Mouse (Mus musculus) c-Kit-positive CD71-negative TER-119-negative erythroid progenitor cells, embryonic 14.5 days (primary cell): Measurements from ENCODE around the gene Lexm.

Source experiments
- DNase-seq: peaks from one replicate; pipeline ENCODE4 v3.0.0-alpha.2; 2013; ENCODE audit warnings: low read depth

Lexm gene

DNA sequence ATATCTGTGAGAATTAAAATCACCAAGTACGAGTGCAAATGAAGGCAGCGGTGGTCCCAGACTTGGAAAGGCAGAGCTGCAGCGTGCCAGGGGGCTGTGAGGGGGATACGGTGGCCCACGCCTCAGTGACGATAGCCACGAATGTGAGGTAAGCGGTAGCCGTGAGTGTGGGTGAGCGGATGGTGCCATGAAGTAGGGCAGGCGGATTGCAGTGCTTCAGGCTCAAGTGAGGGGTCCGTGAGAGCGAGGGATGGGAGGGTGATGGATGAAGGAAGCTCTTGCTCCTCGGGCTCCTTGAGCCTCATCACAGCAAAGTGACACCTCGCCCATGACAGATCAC is 35.2 kb downstream of the Lexm start:
- DNase-seq, result no peak

DNA sequence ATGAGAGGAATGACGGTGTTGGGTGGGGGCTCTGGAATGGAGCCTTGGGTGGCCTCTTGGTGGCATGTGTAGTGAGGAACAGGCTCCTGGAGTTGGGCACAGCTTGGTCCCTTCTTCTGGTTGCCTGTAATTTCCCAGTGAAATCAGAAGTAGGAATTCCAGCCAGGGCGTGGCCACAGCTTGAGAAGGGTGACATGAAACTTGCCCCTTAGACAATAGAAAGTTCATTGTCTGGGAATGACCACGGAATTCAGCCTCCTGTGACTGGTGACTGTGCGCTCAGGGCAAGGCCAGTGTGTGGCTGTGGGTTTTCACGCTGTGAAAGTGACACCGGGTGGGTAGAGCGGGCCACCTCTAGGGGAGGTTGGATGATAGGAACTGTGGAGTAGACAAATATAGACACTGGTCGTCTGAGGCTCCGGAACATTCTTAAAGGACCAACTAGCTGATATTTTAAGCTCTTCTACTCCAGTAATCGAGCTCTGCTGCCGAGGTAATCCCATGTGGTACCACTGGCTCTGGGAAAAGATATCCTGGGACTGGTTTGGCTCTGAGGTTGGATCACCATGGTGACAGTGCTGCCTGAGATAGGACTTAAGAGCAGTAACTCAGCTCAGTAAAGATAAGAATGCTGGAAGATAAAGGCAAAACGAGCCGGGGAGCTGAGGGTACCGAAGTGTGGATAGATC is 35.7 kb downstream of the Lexm start:
- DNase-seq, result no peak

DNA sequence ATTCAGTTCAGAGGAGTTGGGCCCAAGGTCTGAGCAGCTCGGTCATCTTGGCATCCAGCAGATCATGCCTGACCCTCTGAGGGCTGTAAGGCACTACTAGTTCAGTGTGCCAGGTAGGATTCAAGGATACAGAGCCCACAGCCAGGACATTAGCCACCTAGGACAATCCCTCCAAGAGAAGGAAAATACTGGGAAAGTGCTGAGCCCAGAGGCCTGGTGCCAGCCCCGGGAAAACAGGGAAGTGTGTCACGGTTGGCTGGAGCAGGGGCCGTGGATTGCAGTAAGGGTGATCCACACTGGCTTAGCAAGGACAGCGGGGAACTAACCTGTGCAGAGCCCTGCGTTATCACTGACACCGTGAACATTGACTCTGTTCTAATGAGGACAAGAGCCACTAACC is 39.5 kb downstream of the Lexm start:
- DNase-seq, result no peak

DNA sequence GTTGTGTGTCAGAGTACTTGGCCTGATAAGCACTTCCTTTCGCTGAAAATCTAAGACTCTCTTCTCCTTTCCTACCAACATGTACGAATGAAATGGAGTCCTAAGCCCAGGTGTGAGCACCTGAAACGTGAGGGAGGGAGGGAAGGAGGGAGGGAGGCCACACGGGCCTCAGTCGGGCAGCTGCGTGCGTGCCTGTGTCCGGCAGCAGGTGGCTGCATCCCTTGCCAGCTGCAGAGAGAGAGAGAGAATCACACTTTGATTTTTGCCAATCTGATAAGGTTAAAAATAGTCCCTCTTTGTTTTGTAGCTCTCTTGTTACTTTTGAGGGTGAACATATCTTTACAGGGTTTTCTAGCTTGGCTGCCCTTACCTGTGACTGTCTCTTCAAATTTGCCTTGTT is 42.0 kb downstream of the Lexm start:
- no peak for DNase-seq

DNA sequence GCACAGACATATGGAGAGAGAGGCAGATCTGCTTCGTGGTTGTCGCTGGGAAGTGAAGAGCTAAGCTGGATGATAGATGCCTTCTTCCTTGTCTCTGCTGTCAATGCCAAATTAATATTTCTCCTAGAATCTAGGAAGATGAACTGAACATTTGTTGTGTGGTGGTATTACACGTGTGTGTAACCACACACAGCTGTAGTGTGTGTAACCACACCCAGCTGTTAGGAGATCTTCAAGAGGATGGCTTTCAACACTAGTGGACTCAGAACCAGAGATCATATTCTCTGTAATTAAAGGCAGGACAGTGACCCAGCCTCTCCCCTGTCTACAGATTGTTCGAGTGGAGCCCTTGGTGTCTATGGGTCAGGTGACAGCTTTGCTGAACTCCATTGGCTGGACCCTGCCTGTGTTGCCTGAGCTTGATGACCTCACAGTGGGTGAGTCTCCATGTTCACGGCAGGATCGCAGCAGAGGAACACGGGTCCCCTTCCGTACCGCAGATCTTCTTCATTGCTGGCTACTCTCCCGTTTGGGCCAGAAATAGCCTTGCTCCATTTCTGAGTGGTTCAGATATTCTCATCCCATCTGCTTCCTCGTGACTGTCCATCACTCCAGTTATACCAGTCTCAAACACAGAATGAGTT is 45.8 kb downstream of the Lexm start:
- no peak for DNase-seq

DNA sequence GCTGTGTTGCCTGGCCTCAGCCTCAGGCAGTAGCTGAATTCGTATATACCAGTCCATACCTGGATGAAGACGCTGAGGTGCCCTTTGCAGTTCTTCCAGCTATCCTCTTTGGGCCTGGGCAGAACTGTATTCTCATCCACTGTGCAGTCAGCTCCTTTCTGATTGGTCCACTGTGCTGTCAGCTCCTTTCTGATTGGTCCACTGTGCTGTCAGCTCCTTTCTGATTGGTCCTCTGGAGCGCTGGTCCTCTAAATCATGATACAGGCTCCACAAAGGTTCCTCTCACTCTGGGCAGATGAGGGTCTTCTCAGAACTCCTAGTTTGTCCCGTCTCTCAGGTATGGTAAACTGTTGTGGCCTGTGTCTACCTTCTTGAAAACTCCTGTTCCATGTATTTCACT is 47.4 kb downstream of the Lexm start:
- DNase-seq, result no peak

DNA sequence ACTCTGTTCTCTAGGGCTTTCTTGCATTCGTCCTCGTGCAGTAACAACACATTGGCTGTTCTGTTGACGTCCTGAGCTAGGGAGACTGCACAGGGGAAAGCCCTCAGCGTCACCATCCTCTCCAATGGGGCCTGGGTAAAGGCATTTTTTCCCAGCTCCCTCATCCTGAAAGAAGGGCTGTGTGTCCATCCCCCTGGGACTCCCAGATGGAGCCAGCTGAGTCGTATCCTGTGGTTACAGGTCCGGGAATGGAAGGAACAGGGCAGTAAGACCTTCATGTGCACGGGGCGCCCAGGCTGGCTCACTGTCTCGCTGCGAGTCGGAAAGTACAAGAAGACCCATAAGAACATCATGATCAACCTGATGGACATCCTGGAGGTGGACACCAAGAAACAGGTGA is 52.9 kb downstream of the Lexm start:
- no peak for DNase-seq

DNA sequence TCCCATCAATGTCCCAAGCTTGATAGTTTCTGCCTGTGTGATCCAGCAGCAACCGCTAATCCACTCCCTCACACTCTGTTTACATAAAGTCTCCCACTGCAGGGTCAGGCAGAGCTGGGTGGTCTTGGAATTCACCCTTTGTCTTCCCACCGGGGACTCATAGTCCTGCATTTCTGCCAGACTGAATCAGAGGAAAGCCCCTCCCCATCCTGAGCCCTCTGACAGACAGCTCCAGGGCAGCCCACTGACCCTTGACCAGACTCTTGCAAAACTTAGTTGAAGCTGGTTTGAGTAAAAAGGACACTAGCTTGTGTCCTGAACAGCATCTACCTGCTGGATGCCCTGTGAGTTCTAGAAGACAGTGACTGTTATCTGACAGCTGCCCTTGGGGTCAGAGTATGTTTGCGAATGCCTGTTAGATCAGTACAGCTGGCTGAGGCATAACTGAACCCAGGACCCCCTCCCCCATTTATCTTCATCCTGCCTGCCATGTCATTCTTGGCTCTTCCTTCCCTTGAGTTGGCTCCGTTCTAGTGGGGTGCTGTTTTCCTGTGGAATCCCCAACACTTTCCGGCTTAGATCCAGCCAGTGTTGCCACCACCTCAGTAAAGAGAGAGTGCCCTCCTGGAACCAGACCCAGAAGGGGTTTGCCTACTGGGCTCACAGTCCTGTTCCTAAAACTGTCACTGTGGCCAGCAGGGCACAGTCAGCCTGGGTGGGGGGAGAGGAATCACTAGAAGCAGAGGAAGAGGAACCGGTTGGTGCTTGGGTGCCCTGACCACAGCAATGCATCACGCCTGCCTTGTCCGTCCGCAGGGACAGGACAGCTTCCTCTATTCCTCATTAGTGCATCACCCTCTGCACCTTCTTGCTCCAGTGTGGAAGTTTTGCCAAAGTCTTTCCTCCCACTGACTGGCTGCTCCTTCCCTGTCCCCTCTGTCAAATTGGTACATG is 53.9 kb downstream of the Lexm start:
- DNase-seq, result no peak

DNA sequence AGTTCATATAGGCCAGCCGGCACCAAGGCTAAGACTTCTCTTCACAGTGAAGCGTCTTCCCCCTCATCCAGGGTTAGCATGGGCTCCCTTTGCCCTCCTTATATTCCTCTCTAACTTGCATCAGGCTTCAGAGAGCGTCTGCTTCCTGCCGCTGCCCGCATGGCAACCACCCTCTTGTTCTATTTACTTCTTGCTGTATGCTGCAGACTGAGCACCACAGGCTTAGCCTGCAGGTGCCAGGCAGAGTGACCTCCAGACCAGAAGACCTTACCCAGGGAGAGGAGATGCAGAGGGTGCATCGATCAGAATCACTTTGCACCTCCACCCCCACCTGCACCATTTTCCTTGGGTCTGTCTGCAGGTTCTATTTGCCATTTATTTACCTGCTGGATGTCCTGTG is 55.0 kb downstream of the Lexm start:
- DNase-seq, result no peak

DNA sequence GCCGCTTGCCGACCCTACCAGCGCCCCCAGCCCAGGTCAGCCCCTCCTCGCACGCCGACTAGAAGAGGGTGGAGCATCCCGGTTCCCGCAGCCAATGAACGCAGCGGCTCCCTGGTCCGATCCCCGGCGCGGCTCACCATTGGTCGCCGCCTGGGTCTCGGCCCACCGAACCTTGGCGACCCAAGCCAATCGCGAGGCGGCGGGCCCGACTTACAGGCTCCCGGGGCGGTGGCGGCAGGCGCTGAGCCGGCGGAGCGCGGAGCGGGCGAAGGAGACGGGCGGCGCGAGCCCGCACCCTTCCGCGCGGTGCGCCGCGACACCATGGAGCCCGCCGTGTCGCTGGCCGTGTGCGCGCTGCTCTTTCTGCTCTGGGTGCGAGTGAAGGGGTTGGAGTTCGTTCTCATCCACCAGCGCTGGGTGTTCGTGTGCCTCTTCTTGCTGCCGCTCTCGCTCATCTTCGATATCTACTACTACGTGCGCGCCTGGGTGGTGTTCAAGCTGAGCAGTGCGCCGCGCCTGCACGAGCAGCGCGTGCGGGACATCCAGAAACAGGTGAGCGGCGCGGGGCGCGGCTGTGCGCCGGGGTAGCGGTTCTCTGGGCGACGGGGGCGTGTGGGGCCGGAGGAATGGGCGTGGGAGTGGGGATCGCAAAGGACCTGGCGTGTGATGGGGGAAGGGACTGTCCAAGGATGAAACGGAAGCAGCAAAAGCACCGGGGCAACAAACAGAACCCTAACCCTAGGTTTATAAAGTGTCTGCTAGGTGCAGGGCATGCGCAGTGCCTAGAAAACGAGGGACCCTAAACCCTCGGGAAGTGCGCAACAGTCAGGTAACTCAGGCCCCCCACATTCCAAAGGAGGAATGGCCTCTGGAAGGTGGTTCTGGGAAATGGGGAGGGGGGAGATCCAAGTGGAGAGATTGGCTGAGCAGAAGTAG is 55.9 kb downstream of the Lexm start, which contains the start of gene Dhcr24:
TSS of gene Dhcr24 (plus strand) at position 193 of the 936 bp plus-strand sequence.
- peak; percentile 79 for DNase-seq

DNA sequence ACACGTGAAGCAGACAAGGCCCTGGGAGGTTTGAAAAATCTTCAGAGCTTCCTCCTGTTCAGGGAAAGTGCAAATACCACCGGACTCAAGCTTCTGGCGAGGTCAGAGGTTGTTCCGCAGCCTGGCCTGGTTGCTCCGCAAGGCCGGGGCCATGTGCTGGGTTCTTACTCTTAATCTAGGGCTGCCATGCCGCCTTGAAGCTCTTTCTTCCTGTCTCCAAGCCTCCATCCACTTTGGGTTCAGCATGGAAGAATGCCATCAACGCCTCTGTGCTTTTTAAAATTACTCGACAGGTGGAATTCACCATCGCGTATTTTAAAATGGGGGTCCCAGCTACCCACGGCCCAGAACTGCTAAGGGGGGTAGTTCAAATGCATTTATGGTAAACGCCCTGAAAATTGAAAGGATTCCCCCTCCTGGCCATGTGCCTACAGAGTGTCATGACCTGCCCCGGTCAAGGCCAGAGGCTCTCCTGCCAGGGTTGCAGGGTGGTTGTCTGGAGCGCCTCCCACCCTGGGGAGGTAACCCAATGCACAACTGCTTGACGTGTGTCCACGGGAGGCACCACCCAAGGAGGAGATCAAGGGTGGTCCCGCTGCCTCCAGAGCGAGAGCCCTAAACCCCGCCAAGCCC is 56.7 kb downstream of the Lexm start:
- no peak for DNase-seq

DNA sequence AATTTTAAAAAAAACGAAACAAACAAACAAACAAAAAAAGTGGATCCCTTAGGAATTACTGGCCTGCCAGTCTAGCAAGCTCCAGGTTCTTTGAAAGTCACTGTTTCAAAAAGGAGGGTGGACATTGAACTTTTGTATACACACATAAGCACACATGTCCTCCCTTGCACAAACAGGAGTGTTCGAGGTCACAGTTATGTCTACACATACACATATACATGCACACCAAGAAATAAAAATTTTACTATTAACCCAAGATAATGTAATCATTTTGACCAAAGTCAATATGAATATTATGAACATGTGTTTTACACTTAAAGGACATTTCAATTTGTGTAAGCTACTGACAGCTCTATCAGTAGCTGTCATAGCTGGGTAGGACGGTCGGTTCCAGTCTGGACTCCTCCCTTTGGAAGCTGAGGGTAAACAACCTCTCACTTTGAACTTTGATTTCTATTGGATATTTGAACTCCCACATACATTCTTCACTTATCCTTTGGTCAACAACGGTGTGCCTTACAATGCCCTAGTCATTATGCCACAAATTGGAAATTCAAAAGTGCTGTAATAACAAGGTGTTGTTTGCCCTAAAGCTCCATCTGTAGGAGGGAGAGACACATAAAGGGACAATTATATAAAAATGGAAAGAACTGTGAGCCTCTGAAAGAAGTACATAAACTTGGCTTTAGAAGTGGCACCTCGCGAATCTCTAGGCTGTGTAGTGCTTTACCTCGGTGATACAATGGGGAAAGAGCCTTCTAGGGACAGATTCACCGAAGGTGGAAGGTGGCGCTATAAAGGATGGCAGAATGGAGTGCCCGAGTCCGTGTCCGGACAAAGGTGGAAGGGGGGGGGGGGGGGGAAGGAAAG is 57.5 kb downstream of the Lexm start:
- no peak for DNase-seq

DNA sequence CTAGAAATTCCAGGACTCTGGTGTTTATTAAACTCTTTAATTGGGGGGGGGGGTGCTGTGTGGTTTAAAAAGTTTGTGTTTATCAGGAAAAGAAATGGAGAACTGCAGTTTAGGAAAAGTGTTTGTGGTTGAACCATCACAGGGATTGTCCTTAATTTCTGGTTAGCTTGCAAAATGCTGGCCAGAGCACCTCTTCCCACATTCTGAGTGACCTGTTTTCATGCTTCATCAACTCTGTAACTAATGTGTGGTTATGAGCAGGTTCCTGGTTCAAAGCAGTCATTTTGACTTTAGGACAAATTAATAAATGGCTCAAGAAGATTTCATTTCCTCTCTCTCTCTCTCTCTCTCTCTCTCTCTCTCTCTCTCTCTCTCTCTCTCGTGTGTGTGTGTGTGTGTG is 59.1 kb downstream of the Lexm start:
- DNase-seq, result no peak

DNA sequence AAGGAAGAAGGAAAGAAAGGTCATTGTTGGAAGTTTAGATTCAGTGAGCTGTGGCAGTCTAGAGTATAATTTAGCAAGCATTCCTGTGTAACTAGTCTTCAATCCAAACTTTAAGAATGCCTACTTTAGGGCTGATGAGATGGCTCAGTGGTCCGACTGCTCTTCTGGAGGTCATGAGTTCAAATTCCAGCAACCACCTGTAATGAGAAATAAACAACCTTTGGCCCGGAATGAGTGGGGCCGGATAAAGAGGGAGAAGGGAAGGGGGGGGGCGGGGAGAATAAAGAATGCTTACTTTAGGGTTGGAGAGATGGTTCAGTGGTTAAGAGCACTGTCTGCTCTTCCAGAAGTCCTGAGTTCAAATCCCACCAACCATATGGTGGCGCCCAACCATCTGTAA is 59.8 kb downstream of the Lexm start:
- no peak for DNase-seq

DNA sequence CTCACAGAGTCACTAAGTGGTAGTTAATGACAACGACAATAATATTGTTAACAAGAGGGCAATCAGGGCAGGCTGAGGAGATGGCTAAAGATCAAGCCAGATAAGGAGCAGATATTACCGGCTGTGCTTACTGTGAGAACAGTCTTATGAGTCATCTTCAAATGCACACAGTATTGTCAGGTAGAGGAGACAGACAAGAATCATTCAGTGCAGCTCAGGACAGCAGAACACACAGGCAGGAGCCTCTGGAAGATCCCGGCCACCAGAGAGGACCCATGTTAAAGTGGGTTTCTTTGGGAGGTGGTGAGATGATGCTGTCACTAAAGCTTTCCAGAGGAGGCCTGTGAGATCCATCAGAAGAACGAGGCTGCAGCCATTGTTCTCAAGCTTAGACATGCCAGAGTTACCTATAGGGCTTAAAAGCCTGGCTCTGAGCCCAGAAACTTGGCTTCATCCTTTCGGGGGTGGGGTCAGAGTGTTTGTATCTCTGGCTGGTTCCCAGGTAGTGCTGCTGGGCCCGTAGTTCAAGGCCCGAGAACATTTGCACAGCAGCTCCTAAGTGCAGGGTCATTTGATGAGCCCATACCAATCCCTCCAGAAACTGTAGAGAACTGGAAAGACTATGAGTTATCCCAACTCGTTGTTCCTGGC is 66.4 kb downstream of the Lexm start:
- DNase-seq, result no peak

DNA sequence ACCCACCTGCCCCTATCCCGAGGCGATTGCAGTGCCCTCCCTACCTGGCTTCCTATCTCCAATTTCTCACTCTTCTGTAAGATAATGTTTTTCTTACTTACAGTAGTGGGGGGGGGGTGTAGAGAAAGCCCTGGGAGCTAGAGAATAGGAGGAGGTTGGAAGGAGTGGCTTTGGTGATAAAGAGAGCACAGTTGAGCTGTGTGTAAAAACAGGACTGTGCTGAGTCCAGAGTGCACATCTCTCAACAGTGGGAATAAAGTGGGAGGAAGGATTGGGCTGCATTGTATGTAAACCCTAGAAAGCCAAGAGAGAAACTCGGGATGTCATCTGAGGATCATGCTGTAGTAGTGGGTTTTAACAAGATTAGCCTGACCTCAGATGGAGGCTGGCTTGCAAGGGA is 68.9 kb downstream of the Lexm start:
- DNase-seq, result no peak

DNA sequence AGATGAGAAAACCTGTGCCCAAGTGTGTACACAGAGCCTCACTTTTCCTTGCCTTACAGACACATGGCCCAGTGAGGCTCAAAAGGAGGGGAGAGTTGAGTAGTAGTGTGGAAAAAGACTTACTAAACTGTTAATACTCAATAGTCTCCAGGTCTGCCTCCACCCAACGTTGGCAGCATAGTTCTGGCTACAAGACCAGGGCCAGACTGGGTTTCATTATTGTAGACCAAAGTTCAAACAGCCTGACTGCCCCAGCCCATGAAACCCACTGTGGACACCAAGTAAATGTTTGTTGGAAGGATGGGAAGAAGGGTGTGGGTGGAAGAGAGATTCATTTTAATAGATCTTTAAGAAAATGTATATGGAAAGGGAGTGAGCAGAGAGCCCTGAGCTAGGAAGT is 70.1 kb downstream of the Lexm start:
- DNase-seq, result no peak

DNA sequence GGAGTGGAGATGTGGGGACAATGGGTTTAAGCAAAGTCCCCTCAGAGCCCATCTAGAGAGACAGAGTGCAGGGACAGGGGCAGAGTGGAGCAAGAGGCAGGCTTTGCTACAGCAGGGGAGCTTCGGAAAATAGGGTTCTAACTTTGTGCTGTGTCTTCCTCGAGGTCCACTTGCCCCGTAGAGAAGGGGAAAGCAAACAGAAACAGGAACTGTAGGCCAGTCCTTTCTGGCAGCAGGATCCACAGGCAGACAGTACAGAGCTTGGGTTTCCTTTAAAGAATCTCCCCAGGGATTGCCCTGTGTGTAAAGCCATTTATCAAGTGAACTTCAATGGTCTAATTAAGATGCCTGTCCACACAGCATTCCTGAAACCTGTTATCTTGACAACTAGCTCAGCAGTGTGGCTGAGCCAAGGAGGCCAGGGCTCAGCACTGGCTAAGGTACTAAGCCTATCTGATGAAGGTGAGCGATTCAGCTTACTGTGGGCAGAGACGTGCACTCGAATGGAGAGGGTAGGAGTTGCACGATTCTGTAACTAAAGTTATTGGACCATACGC is 71.1 kb downstream of the Lexm start:
- no peak for DNase-seq

DNA sequence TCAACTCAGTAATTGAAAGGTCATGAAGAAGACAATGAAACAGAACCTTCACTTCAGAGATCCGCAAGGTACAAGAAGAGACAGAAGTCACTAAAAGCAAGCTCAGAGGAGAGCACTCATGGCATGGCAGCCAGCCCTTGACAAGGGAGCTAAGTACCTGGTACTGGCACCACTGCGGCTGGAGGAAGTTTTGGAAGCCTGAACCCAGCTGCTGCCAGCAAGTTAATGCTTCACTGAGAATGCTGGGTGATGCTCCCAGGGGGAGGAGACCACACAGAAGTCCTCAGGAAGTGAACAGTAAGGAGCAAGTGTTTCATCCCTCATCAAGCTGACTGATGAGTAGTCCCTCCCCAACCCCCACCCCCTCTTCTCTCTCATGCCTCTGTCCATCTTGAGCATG is 74.8 kb downstream of the Lexm start:
- no peak for DNase-seq

DNA sequence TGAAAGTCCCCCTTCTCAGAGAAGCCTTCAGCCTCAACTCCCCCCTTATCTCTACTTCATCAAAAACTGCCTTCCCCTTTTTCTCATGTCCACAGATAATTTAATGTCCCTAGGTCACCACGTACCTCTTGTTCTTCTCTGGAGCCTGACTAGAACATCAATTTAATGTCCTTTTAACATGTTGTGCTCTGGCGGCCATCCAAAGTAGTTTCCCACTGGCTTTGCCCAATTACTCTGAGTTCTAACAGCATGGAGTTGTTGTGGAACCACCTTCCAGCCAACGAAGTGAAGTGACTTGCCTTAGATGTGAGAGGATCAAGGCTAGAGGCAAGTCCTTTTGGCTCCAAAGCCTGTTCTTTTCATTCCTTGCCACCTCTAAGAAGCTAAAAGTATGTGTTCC is 75.5 kb downstream of the Lexm start:
- no peak for DNase-seq
